Mouse (Mus musculus): ENCODE measurements at regions not wholly inside any gene's neighbourhood (a gene's known extent, or its start where the extent isn't known, plus 50 kb on each side); places are given as distances from the start of the nearest gene placed in this dataset.
"Not testable (repeated sequence)": the region's sequence is repeated elsewhere in the genome, so short reads cannot be mapped to it uniquely, and the experiment has no call there.

DNA sequence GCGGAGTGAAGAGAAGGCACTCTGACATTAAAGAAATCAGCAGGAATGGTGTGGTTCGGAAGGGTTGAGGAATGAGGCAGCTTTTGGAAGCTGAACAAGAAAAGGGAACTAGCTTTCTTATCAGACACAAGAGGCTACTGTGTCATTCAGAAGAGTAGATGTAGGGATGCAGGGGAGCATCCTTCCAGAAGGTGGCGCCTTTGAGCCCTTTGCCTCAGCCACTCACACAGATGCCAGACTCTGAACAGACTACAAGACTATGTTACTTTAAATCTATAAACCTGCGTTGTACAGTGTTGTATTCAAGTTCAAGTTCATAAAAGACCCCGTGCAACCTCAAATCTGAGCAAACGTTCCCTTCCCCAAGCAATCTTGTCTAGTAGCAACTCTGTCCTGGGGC is 128.9 kb downstream of the Kap start:
- DNase-seq, result not testable (repeated sequence)

DNA sequence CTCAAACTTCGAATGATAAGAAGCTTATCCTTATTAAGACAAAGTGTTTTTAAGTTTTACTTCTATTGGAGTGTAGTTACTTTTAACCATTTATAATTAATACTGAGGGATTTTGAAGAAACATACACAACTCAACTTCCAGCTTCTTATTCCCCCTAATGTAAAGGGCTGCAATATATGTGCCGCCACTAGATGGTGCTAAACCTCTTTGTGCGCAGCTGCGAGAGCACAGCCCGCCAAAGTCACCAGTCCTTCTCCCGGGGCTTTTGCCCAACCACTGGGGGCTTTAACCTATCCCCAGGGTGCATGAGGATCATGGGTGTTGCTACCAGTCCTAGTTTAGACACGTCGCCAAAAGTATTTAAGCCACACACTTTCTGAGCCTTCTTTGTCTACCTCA is 146.8 kb downstream of the Kap start:
- peak; percentile 44 for DNase-seq

DNA sequence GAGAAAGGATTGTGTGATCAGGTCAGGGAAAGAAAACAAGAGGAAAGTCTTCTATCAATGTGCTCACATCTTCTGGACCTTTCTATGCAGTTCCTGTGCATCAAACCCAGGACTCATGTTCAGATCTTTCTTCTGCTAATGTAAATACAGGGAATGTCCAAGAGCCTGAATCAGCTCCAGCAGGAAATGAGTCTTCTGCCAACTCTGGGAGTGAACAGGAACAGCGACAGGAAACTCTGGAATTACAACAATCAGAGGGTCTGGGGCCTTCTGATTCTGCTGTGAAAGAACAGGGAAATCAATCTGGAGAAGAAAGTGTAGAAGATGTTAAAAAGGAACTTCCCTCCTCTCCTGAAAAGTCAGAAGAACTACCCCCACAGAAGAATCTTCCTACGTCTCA is 151.9 kb downstream of the Kap start:
- DNase-seq, result no peak

Measured in right cerebral cortex, postnatal 4 days (tissue).